Mouse (Mus musculus): ENCODE data around the gene Foxj1. TPM values are rescaled to one million over a fixed set of nuclear protein-coding genes. Genes with fewer than 3 reads are reported as not detected.

Gene Foxj1
- polyA plus RNA-seq, 1 experiment, result not detected

GRCm38 (mm10) chr11:116353535-116353934 lies 18.3 kb upstream of the Foxj1 start:
- WGBS, result 92% methylated on average over 8 of the region's 8 CpGs
- H3K27ac ChIP-seq (ENCODE audit: insufficient read depth, low read depth, low read length), result no peak overlapping the region
- TF ChIP-seq POLR2A (IDR thresholded peaks at IDR 0.05; ENCODE audit: insufficient read depth, low read depth, low read length), result no peak
- no peak for TF ChIP-seq CTCF (IDR thresholded peaks at IDR 0.05; ENCODE audit: insufficient read depth, low read depth, low read length)

GRCm38 (mm10) chr11:116351294-116351693 lies 16.1 kb upstream of the Foxj1 start:
- TF ChIP-seq POLR2A (IDR thresholded peaks at IDR 0.05; ENCODE audit: insufficient read depth, low read depth, low read length), result no peak
- TF ChIP-seq CTCF (IDR thresholded peaks at IDR 0.05; ENCODE audit: insufficient read depth, low read depth, low read length), result no peak
- no peak overlapping the region for H3K4me3 ChIP-seq (ENCODE audit: insufficient read depth, low read depth, low read length)
- H3K27ac ChIP-seq (ENCODE audit: insufficient read depth, low read depth, low read length), result no peak overlapping the region
- H3K4me1 ChIP-seq (ENCODE audit: control insufficient read depth, insufficient read depth, low read length), result no peaks in the 10 kb centered on the region
- WGBS, result 89% methylated on average over 5 of the region's 5 CpGs

More at GRCm38 (mm10) chr11:116353535-116353934, 18.3 kb upstream of the Foxj1 start:
- Histone ChIP-seq H3K4me3 (ENCODE audit: insufficient read depth, low read depth, low read length) (no peak overlapping the region), H3K4me1 (ENCODE audit: control insufficient read depth, insufficient read depth, low read length) (no peaks in the 10 kb centered on the region)

- no peak for TF ChIP-seq POLR2A (IDR thresholded peaks at IDR 0.05; ENCODE audit: insufficient read depth, low read depth, low read length)
- TF ChIP-seq CTCF (IDR thresholded peaks at IDR 0.05; ENCODE audit: insufficient read depth, low read depth, low read length), result no peak
- no peaks in the 10 kb centered on the region for H3K4me1 ChIP-seq (ENCODE audit: control insufficient read depth, insufficient read depth, low read length)
- no peak overlapping the region for H3K27ac ChIP-seq (ENCODE audit: insufficient read depth, low read depth, low read length)
- 82% methylated on average over 5 of the region's 5 CpGs for WGBS
- no peak overlapping the region for H3K4me3 ChIP-seq (ENCODE audit: insufficient read depth, low read depth, low read length)
These were observed 12.8 kb upstream of the Foxj1 start for GRCm38 (mm10) chr11:116347955-116348354.

GRCm38 (mm10) chr11:116347012-116347411 lies 11.8 kb upstream of the Foxj1 start:
- TF ChIP-seq POLR2A (IDR thresholded peaks at IDR 0.05; ENCODE audit: insufficient read depth, low read depth, low read length), result no peak
- no peak for TF ChIP-seq CTCF (IDR thresholded peaks at IDR 0.05; ENCODE audit: insufficient read depth, low read depth, low read length)
- Histone ChIP-seq H3K4me3 (ENCODE audit: insufficient read depth, low read depth, low read length) (no peak overlapping the region), H3K4me1 (ENCODE audit: control insufficient read depth, insufficient read depth, low read length) (0 out of 2 replicates have a peak, but pooled peaks cover 4% of the 10 kb centered on the region), H3K27ac (ENCODE audit: insufficient read depth, low read depth, low read length) (no peak overlapping the region)
- 84% methylated on average over 7 of the region's 7 CpGs for WGBS

GRCm38 (mm10) chr11:116342069-116342791 lies 7.0 kb upstream of the Foxj1 start:
- H3K4me3 ChIP-seq (ENCODE audit: insufficient read depth, low read depth, low read length), result no peak overlapping the region
- TF ChIP-seq POLR2A (IDR thresholded peaks at IDR 0.05; ENCODE audit: insufficient read depth, low read depth, low read length) (no peak), CTCF (IDR thresholded peaks at IDR 0.05; ENCODE audit: insufficient read depth, low read depth, low read length) (no peak)
- no peak overlapping the region for H3K27ac ChIP-seq (ENCODE audit: insufficient read depth, low read depth, low read length)
- 46% methylated on average over 25 of the region's 25 CpGs for WGBS
- H3K4me1 ChIP-seq (ENCODE audit: control insufficient read depth, insufficient read depth, low read length), result peaks cover 5% of the 10 kb centered on the region

GRCm38 (mm10) chr11:116337531-116337930 lies 2.3 kb upstream of the Foxj1 start:
- Histone ChIP-seq H3K27ac (ENCODE audit: insufficient read depth, low read depth, low read length) (no peak overlapping the region), H3K4me1 (ENCODE audit: control insufficient read depth, insufficient read depth, low read length) (peaks cover 38% of the 10 kb centered on the region), H3K4me3 (ENCODE audit: insufficient read depth, low read depth, low read length) (no peak overlapping the region)
- 81% methylated on average over 6 of the region's 6 CpGs for WGBS
- TF ChIP-seq CTCF (IDR thresholded peaks at IDR 0.05; ENCODE audit: insufficient read depth, low read depth, low read length) (no peak), POLR2A (IDR thresholded peaks at IDR 0.05; ENCODE audit: insufficient read depth, low read depth, low read length) (no peak)

- no peak for TF ChIP-seq POLR2A (IDR thresholded peaks at IDR 0.05; ENCODE audit: insufficient read depth, low read depth, low read length)
- TF ChIP-seq CTCF (IDR thresholded peaks at IDR 0.05; ENCODE audit: insufficient read depth, low read depth, low read length), result no peak
- Histone ChIP-seq H3K4me3 (ENCODE audit: insufficient read depth, low read depth, low read length) (no peak overlapping the region), H3K4me1 (ENCODE audit: control insufficient read depth, insufficient read depth, low read length) (peaks cover 39% of the 10 kb centered on the region), H3K27ac (ENCODE audit: insufficient read depth, low read depth, low read length) (no peak overlapping the region)
- WGBS, result 50% methylated on average over 12 of the region's 12 CpGs
These were observed 1.8 kb upstream of the Foxj1 start for GRCm38 (mm10) chr11:116337000-116337399.

- peaks cover 39% of the 10 kb centered on the region for H3K4me1 ChIP-seq (ENCODE audit: control insufficient read depth, insufficient read depth, low read length)
- no peak overlapping the region for H3K27ac ChIP-seq (ENCODE audit: insufficient read depth, low read depth, low read length)
- TF ChIP-seq POLR2A (IDR thresholded peaks at IDR 0.05; ENCODE audit: insufficient read depth, low read depth, low read length) (no peak), CTCF (IDR thresholded peaks at IDR 0.05; ENCODE audit: insufficient read depth, low read depth, low read length) (no peak)
- WGBS, result 65% methylated on average over 4 of the region's 4 CpGs
- H3K4me3 ChIP-seq (ENCODE audit: insufficient read depth, low read depth, low read length), result no peak overlapping the region
These were observed 1.2 kb upstream of the Foxj1 start for GRCm38 (mm10) chr11:116336393-116336792.

GRCm38 (mm10) chr11:116334417-116334782 lies 799 bp downstream of the Foxj1 start:
- 18% methylated on average over 26 of the region's 26 CpGs for WGBS
- H3K27ac ChIP-seq (ENCODE audit: insufficient read depth, low read depth, low read length), result no peak overlapping the region
- peaks cover 45% of the 10 kb centered on the region for H3K4me1 ChIP-seq (ENCODE audit: control insufficient read depth, insufficient read depth, low read length)
- TF ChIP-seq POLR2A (IDR thresholded peaks at IDR 0.05; ENCODE audit: insufficient read depth, low read depth, low read length), result 0 out of 2 replicates have a peak, but pooled peaks have one; percentile 21
- no peak for TF ChIP-seq CTCF (IDR thresholded peaks at IDR 0.05; ENCODE audit: insufficient read depth, low read depth, low read length)
- H3K4me3 ChIP-seq (ENCODE audit: insufficient read depth, low read depth, low read length), result 0 out of 2 replicates have a peak overlapping the region, but pooled peaks have one; percentile 35
